Mouse (Mus musculus) left cerebral cortex, adult 9 months (tissue): ENCODE measurements around the gene Gm4131.
"Not testable (repeated sequence)": the region's sequence is repeated elsewhere in the genome, so short reads cannot be mapped to it uniquely, and the experiment has no call there.

Experiments used
- DNase-seq, 2 experiments: peaks; one replicate each; pipeline ENCODE4 v3.0.0; 2022; ENCODE audit warnings: low spot score in 2 of 2

Gm4131 gene

DNA sequence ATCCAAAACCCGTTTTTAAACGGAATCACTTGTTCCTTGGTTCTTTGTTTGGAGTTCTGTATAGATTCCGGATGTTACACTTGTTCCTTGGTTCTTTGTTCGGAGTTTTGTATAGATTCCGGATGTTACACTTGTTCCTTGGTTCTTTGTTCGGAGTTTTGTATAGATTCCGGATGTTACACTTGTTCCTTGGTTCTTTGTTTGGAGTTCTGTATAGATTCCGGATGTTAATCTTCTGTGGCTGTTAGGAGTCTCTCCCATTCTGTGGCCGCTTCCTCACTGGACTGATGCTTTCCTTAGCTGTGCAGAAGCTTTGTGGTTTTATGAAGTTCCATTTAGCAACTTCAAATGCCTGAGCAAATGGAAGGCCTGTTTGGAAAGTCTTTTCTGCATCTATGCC, at the start of gene Gm4131:
Gm4131 (minus strand) TSS at position 101 of the 400 bp plus-strand sequence.
- not testable (repeated sequence) for DNase-seq

DNA sequence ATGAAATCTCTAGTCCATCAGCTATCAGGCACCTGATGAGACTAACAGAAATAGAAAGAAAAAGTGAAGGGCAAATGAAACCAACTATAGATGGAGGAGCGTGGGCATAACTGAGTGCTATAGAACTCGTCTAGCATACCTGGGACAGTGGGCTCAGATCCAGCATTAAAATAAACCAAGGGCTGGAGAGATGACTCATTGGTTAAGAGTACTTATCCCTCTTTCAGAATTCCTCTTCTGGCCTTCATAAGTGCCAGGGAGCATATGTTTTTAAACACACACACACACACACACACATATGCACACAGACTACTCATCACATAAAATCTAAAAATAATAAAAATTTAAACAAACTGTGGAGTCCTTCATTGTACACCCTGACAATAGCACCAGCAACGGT, 43.2 kb upstream of the Gm4131 start:
- no peak for DNase-seq

DNA sequence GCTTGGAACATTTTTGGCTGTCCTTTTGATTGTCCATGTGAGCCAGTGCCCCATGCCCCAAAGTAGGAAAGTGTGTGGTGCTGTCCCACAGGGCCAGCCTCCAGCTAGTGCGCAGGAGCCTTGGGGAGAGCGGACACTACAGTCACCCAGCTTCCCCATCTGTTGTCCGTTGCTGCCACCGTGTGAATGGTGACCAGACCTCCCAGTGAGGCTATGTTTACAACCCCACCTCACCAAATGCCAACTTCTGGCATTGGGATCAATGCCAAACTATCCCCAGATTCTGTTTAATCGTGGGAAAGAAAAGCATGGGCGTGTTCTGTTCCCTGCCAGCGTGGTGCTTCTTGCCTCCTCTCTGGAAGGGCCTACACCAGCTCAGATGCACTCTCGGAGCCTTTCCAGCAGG, 41.1 kb upstream of the Gm4131 start:
- peak in 1 of 2 experiments; percentile 32 for DNase-seq

DNA sequence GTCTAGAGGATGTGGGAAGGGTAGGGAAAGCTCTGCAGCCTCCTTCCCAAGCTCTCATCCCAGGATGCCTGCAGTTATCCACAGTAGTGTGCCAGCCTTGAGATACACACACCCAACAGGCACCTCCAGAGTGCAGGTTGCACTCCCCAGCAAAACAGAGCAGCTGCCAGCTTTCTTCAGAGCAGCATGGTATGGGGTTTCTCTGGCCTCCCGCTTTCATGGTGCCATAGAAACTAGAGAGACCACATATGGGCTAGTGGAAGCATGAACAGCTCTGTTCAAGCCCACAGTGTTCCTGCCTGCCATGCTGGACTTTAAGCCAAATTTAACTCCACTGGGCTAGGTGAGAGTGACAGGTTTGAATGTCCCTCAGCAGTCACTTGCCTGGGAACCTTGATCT, 36.1 kb upstream of the Gm4131 start:
- no peak for DNase-seq

DNA sequence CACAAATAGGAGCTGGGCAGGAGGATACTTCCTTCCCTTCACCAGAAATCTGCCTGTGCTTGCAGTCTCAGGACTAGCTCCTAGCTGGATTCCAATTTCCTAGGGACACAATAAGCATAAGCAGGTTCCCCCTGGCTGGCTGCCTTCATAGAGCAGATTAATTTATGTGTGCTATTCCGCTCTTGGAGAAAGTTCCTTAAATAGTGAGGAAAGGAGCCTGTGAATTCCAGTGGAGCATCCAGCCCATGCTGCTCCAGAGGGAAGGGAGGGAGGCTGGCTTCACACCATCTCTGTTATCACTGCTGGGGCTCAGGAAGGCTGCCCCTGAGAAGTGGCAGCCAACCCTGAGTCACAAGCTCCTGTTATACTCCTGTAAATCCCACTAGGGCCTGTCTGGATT, 35.5 kb upstream of the Gm4131 start:
- DNase-seq: peak in 1 of 2 experiments; percentile 39

DNA sequence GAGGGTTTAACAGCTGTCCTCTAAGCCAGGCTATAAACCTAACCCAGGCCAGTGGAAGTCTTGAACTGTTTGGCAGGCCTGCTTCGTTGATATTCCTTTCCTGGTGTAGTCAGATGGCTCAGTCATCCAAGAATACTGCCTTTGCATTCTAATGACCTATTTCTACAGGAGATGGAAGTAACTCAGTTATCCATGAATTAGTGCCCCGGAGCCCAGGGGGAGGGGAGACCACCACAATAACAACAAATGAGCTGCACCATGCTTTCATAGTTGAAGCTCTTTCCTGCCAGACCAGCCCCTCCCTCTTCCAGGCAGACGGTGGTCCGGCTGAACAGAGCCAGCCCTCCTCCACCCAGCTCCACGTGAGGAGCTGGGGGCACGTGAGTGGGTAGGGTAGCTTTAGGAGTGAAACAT, 33.4 kb upstream of the Gm4131 start:
- DNase-seq: no peak

DNA sequence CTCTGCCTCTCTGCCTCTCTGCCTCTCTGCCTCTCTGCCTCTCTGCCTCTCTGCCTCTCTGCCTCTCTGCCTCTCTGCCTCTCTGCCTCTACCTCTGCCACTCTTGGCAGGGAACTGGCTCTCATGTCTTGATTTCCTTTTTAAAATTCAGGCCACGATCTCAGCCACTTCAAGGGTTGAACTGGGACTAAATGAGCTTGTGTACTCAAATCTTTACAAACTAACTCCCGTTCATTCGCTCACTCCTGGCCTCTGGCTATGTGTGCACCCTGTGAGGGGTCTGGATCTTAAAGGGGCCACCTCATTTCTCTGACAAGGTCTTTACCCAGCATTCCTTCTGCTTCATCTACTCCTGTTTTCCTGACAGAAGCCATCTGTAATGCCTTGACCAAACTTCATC, 18.6 kb upstream of the Gm4131 start:
- no peak for DNase-seq

DNA sequence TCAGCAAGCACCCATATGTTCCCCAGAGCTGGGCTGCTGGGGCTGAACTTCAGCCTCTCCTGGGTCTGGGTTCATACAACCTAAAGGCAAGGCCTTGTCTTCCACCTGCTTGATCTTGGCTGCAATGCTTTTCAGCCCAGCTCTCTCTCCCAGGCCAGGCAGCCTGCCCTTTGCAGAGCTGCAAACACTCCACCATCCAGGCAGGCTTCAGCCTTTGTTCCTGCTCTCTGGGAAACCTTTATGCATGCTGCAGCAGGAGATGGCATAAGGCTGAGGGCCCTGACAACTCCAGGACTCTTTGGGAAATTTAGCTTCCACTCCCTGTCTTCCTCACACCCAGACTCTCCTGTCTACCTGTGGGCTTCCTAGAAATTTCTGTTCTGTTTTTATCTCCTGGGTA, 17.9 kb upstream of the Gm4131 start:
- DNase-seq: no peak

DNA sequence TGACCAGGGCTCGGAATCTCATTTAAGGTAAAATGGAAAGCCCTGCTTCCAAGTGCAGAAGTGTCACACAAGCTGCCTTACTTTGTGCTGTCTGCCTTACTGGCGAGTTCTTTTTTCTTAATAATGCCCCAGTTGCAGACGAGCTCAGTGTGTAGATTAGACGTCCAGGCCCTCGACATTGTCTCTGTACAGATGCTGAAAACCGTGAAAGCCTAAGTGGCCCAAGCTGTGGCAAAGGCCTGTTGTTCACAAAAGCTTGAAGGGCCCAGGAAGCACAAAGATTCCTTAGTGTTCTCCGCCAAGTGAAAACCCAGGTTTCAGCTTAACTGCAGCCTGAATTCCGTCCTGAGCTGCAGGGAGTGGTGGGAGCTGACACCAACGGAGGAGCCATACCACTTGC, 15.0 kb upstream of the Gm4131 start:
- DNase-seq: no peak

DNA sequence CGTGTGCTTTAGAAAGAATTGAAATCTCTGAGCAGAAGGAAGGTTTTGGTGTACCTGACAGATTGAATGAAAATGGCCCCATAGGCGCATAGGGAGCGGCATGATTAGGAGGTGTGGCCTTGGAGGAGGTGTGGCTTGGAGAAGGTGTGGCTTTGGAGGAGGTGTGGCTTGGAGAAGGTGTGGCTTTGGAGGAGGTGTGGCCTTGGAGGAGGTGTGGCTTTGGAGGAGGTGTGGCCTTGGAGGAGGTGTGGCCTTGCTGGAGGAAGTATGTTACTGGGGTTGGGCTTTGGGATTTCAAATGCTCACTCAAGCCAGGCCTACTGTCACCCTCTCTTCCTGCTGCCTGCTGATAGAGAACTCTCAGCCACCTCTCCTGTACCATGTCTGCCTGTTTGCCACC, 14.2 kb upstream of the Gm4131 start:
- DNase-seq: no peak

DNA sequence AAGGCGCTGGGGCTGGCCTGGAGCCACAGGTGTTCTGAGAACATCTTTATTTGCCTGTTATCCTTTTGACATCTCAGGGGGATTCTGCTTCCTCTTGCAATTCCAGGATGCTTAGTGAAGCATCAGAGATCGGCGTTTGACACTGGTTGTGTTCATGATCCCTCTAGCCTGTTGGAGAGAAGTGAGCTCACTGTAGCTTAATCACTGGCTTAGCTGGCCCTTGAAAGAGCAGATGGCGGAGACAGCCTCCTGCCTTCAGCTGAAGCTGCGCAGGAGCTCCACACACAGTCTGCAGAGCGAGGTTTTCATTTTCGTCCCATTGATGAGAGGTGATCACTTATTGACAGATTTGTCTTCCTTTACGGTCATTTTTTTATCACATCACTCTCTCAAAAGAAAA, 9.1 kb upstream of the Gm4131 start:
- DNase-seq: peak in 1 of 2 experiments; percentile 25

DNA sequence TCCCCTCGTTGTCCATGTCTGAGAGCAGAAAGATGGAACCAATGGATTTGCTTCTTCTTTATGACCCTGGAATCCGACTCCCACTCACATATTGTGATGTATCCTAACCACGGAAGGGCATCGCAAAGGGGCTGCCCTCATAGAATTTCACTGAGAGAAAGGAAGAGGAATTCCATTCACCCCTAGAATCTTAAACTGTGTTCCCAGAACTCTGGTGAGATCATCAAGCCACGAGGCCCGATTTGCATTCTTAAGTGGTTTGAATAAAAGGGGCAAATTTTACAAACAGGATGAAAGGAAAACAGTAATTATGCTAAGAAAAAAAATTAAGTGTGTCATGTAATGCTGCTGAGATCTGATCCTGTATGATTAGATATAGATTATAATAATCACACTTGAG, 8.2 kb upstream of the Gm4131 start:
- DNase-seq: no peak

DNA sequence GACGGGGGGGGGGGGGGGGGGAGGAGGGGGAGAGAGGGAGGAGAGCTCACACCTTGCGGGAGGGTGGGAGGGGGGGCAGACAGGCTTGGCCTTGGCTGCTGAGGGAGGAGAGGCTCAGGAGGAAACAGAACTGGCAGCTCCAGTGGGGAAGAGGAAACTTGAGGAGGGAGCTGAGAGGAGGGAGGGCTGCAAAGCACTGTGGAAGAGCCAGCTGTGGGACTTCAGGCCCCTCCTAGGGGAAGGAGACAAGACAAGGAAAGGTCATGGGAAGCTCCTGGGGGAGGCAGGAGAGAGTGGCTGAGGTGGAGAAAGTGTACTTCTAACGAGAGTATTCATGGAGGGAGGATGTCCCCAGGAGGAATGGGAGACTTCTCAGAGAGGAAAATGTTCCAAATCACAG, 6.7 kb upstream of the Gm4131 start:
- no peak for DNase-seq

DNA sequence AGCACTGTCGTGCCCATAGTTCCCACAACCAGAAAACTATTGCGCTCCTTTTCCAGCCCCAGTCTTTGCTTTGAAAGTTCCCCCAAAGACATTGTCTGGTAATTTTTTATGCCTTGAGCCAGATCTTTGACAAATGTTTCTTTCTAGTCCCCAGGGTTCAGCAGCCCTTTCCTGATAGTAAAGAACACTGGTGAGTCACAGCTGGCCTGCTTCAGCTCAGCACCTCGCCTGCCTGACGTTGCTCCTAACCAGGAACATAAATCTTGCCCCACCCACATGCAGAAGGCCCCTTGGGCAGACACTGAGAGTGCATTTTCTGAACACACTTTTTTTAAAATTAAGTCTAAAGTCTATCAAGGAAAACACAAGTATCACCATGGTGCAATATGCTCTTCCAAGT, 3.6 kb upstream of the Gm4131 start:
- no peak for DNase-seq

DNA sequence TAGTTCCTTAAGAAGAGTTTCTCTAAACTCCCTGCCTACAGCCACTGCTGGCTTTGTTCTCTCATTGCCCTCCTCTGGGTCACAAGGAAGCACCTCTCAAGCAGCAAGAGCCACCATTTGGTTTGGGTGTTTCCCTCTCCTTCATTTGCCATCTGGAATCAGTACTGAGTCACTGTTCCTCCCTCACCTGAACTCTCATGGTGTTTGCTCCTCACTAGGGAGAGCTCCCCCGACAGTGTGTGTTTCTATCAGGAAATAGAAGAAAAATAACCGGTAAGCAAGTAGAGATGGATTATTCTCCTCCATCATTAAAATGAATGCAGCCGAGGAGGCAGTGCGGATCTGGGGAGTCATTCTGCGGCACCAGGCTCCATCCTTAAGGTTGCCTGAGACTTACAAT, 2.7 kb upstream of the Gm4131 start:
- DNase-seq: no peak

DNA sequence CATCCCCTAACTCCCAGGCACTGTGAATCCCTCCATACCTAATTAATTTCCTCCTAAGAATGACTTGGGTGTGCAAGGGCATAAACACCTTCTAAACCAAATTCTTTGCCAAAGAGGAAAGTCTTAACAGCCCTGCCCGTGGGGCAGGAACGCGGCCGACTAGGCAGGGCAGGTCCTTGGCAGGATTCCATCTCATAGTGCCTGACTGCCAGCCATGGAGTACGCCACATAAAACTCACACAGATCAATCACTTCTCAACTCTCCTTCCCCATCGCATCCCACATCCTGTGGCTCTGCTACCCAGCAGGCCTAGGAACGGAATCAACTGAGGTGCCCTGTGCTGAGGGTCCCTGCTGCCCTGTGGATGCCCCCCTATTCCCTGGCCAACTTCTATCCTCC, 3.0 kb downstream of the Gm4131 start:
- DNase-seq: no peak

DNA sequence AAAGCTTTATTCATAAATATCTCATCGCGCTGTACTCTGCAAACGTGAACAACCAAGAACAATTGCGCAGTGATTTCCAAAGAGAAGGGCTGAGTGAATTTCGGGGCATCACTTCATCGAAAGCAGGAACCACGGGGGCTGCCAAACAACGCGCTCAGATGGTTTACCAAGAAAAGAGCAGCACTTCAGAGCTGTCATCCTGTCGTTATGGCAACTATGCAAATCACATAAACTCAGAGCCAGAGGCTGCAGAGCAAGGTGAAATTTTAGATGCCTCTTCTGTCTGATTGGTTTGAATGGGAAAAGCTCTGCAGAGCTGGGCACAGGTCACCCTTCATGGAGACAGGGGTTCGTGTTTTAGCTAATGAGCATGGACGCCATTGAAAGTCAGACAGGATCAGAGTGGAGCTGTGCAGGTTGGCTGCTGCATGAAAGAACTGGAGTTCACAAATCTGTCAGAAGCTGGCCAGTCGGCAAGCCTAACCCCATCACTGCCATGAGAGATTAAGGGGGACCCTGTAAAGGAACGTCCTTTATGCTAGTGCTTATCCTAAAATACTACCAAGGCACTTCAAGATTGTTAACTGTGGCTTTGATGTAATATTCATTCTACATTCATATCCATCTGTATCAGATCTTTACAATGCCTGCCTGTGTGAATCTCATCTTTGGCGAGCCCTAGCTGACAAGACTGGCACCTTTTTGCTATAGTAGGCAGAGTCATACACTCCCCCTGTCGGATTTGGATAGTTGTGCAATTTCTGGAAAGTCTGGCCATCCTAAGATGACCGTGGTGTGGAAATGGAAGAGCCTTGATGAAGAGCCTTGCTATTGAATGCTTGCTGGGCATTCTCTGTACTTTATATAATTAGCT, 4.6 kb downstream of the Gm4131 start:
- DNase-seq: peak; percentile 37 to 49

DNA sequence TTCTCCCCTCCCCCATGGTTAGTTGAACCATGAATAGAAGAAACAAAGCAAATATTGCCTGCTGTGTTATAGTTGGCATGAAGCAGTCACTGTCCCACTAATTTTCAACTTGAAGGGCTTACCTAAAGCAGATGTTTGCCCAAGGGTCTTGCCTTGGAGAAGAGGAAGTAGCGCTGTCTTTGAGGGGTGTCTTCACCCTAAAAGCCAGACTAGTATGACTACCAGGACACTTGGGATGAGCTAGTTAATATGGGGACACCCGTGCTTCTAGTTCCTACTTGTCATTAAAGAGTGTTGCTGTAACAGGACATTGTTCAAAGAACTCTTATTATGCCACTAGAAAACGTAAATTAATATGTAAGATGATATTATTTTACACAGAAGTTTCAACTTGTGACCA, 9.6 kb downstream of the Gm4131 start:
- DNase-seq: no peak

DNA sequence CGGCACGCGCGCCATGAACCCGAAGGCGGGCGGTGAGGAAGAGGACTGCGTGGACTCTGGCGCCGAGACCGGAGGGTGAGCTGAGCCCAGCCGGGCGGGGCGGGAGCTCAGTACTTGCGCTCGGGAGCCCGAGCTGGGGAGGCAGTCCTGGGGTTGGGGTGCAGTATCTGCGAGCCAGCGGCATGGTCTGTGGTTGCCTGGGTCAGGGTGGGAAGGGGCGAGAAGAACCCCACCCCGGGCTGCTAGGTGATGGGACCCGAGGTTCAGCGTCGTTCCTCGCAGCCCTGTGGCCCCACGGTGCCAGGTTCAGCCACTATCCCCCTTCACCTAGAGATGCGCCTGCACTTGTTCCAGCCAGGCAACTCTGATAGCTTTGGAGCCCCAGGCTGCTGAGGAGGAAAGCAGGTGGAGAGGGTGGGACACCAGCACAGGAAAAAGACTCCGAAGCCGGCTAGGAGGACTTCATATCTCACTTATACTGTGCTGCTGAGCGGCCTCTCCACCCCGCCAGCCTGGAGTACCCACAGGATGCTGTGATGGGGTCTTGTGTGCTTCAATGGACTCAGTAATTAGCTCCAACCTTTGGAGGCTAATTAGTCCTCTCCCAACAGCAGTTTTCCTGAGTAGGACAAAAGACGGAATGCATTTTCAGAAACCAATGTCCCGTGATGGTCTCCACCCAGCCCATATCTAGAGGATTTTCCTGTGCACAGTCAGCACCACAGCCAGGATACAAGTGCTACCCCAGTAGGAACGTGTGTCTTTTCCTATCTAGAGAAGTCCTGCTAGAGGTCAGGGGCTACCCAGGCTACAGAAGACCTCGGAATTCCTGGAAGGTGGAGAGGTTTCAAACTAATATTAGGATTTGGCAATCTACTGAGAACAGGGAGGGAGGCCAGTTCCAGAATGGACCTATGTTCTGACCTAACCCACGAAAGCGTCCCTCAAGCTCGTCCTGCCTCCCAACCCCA, 10.6 kb downstream of the Gm4131 start:
- DNase-seq: peak in 1 of 2 experiments; percentile 32

DNA sequence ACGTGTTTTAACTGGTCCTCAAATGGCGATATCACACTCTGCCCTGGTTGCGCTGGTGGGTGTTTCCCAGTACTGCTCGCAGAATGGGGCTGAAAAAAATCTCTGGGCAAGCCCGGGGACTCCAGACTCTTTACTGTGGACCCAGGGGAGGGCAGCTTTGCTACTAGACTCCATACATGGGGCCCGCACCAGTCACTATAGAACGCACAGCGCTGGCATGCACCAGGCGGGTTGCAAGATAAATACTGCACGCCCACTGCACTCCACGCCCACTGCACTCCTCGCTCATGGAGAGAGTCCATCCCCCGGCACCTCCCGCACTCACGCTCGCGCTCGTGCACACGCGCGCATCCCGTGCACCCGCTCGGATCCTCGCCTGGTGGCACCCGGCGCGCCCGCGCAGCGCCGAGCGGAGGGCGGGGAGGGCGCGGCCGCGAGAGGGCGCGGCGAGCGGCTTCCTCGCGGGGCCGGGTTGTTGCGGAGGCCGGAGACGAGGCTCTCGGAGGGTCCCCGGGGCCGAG, 11.4 kb downstream of the Gm4131 start, which contains the start of gene Fam124a:
Fam124a (plus strand) TSS at position 429 of the 521 bp plus-strand sequence.
- DNase-seq: peak; percentile 30 to 74

DNA sequence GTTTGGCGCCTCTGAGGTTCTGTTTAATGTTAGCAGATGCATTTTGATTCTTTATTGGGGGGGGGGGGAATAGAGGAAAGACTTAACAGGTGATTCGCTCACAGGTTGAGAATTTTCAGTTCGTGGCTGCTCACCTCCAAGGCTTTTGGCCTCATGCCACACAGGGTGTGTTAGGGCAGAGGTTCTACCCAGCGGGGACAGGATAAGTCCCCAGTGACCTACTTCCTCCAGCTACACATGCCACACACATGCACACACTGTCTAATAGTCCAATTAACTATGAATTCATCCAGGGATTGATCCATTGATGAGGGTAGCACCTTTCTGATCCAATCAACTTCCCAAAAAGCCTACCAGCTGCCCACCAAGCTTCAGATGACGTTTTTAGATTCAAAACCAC, 12.9 kb downstream of the Gm4131 start:
- no peak for DNase-seq

DNA sequence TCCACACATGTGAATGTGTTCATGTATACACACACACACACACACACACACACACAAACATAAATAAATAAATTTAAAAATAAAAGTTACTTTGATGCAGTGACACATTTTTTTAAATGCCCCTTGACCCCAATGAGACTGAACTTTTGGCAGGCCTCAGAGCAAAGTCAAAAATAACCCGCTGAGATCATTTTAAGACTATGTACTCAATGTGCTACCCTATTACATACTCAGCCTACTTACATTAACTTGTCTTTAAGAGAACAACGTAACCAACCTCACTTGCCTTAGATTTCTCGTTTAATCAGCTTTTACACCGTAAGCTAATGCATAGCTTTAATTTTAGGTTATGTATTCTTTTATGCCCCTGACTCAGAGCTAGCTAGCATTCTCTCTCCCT, 13.9 kb downstream of the Gm4131 start:
- no peak for DNase-seq
